Mouse (Mus musculus): ENCODE results near the gene Igfbp6. TPM values are rescaled to one million over a fixed set of nuclear protein-coding genes. Genes with fewer than 3 reads are reported as not detected.

The Igfbp6 gene
- polyA plus RNA-seq, 2 experiments = 0.66 to 0.95 TPM

DNA sequence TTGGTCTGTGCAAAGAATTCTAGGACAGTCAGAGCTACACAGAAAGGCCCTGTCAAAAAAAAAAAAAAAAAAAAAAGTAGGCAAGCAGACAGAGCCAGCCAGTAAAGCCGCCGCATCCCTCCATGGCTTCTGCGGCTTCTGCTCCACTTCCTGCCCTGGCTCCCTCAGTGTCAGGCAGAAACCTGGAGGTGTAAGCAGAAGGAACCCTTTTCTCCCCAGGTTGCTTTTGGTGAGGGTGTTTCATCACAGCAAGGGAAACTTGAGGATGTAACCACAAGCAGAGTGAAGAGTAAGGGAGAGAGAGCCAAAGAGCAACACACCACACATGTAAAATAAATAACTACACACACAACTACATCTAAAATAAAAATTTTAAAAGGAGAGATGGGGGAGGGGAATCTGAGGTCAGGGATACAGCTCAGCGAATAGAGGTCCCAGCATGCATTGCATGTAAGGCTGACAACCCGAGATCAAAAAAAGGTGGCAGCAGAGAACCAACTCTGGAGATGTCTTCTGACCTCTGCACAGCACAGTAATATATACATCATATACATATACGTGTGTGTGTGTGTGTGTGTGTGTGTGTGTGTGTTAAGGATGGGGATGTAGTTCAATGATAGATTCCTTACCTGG lies 21.4 kb downstream of the Igfbp6 start:
- ATAC-seq (ENCODE audit: insufficient read depth) (no peak), DNase-seq (ENCODE audit: low read depth in 3 of 3, low spot score in 3 of 3) (no peak)
- Histone ChIP-seq H3K36me3 (replicated peaks; ENCODE audit: control insufficient read depth, insufficient read depth, low read depth) (no peaks in the 10 kb centered on the region), H3K4me3 (ENCODE audit: insufficient read depth in 1 of 2, low read depth in 2 of 2, low read length in 2 of 2) (no peak overlapping the region), H3K27me3 (ENCODE audit: control insufficient read depth, insufficient read depth, low read length) (no peaks in the 10 kb centered on the region), H3K4me2 (ENCODE audit: low read depth) (no peak overlapping the region), H3K4me1 (replicated peaks; ENCODE audit: control insufficient read depth in 2 of 2, insufficient read depth in 2 of 2, low read length in 1 of 2) (no peaks in the 10 kb centered on the region), H3K27ac (no peak overlapping the region), H3K9me3 (ENCODE audit: control insufficient read depth, low read length) (no peaks in the 10 kb centered on the region), H3K9ac (replicated peaks) (no peak overlapping the region)
- TF ChIP-seq CTCF (IDR thresholded peaks at IDR 0.05; ENCODE audit: low read depth) (no peak), EP300 (IDR thresholded peaks at IDR 0.05; ENCODE audit: low read depth) (no peak)
- 12% methylated on average over 6 of the region's 6 CpGs for WGBS (ENCODE audit: insufficient replicate concordance)

DNA sequence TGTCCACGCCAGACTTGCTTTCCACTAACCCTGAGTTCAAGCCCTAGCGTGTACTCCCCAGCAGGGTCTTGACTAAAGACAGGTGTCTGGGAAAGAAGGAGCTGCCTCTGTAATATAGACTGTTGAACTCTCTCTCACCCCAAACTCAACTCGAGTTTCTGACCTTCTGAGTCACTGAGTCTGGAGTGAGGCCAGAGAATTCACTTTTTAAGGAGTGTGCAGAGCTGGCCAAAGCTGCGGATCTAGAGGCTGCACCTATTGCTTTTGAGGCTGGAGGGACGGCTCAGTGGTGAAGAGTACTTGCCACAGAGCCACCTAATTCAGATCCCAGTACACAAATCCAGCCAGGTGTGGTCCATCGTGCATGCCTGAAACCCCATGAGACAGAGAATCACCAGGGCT lies 23.5 kb downstream of the Igfbp6 start:
- Histone ChIP-seq H3K27me3 (ENCODE audit: control insufficient read depth, insufficient read depth, low read length) (no peaks in the 10 kb centered on the region), H3K9me3 (ENCODE audit: control insufficient read depth, low read length) (no peaks in the 10 kb centered on the region), H3K4me1 (replicated peaks; ENCODE audit: control insufficient read depth in 2 of 2, insufficient read depth in 2 of 2, low read length in 1 of 2) (no peaks in the 10 kb centered on the region), H3K36me3 (replicated peaks; ENCODE audit: control insufficient read depth, insufficient read depth, low read depth) (no peaks in the 10 kb centered on the region), H3K9ac (replicated peaks) (no peak overlapping the region), H3K27ac (no peak overlapping the region), H3K4me3 (ENCODE audit: insufficient read depth in 1 of 2, low read depth in 2 of 2, low read length in 2 of 2) (no peak overlapping the region), H3K4me2 (ENCODE audit: low read depth) (no peak overlapping the region)
- DNase-seq (ENCODE audit: low read depth in 3 of 3, low spot score in 3 of 3) (no peak), ATAC-seq (ENCODE audit: insufficient read depth) (no peak)
- TF ChIP-seq CTCF (IDR thresholded peaks at IDR 0.05; ENCODE audit: low read depth) (no peak), EP300 (IDR thresholded peaks at IDR 0.05; ENCODE audit: low read depth) (no peak)
- WGBS (ENCODE audit: insufficient replicate concordance) = 53% methylated on average over 6 of the region's 6 CpGs

DNA sequence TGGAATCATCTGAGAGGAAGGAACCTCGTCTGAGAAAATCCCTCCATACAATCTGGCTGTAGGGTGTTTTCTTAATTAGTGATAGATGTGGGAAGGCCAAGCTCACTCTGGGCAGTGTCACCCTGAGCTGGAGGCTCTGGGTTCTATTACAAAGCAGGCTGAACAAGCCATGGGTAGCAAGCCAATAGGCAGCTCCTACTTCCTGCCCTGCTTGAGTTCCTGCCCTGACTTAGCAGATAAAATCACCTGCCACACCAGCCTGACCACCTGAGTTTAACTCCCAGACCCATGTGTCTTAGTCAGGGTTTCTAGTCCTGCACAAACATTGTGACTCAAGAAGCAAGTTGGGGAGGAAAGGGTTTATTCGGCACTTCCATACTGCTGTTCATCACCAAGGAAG lies 24.9 kb downstream of the Igfbp6 start:
- WGBS (ENCODE audit: insufficient replicate concordance) = 33% methylated on average over 2 of the region's 2 CpGs
- no peak for TF ChIP-seq EP300 (IDR thresholded peaks at IDR 0.05; ENCODE audit: low read depth)
- TF ChIP-seq CTCF (IDR thresholded peaks at IDR 0.05; ENCODE audit: low read depth) = no peak
- no peak overlapping the region for H3K27ac ChIP-seq
- DNase-seq (ENCODE audit: low read depth in 3 of 3, low spot score in 3 of 3) (no peak), ATAC-seq (ENCODE audit: insufficient read depth) (no peak)
- H3K4me3 ChIP-seq (ENCODE audit: insufficient read depth in 1 of 2, low read depth in 2 of 2, low read length in 2 of 2) = no peak overlapping the region
- H3K9ac ChIP-seq (replicated peaks) = no peak overlapping the region
- H3K27me3 ChIP-seq (ENCODE audit: control insufficient read depth, insufficient read depth, low read length) = no peaks in the 10 kb centered on the region
- no peaks in the 10 kb centered on the region for H3K36me3 ChIP-seq (replicated peaks; ENCODE audit: control insufficient read depth, insufficient read depth, low read depth)
- H3K9me3 ChIP-seq (ENCODE audit: control insufficient read depth, low read length) = no peaks in the 10 kb centered on the region
- no peaks in the 10 kb centered on the region for H3K4me1 ChIP-seq (replicated peaks; ENCODE audit: control insufficient read depth in 2 of 2, insufficient read depth in 2 of 2, low read length in 1 of 2)
- H3K4me2 ChIP-seq (ENCODE audit: low read depth) = no peak overlapping the region

DNA sequence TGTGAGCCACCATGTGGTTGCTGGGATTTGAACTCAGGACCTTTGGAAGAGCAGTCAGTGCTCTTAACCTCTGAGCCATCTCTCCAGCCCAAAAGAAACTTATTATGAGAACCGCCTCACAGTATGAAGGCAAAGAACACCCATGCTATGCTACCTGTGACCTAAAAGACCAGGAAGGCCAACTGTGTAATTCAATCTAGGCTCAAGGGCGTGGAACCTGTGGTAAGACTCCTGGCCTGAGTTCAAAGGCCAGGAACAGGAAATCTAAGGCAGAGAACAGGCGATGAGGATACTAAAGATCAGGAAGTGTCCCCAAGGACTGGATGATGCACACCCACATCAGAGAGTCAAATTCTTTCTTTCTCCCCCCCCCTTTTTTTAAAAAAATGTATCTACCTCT lies 29.4 kb downstream of the Igfbp6 start:
- Histone ChIP-seq H3K4me2 (ENCODE audit: low read depth) (no peak overlapping the region), H3K4me3 (ENCODE audit: insufficient read depth in 1 of 2, low read depth in 2 of 2, low read length in 2 of 2) (no peak overlapping the region), H3K9ac (replicated peaks) (no peak overlapping the region), H3K9me3 (ENCODE audit: control insufficient read depth, low read length) (no peaks in the 10 kb centered on the region), H3K27ac (no peak overlapping the region), H3K4me1 (replicated peaks; ENCODE audit: control insufficient read depth in 2 of 2, insufficient read depth in 2 of 2, low read length in 1 of 2) (peaks cover 0 to 8% of the 10 kb centered on the region in 2 experiments; a peak in 1 of 4 replicates), H3K36me3 (replicated peaks; ENCODE audit: control insufficient read depth, insufficient read depth, low read depth) (no peaks in the 10 kb centered on the region), H3K27me3 (ENCODE audit: control insufficient read depth, insufficient read depth, low read length) (no peaks in the 10 kb centered on the region)
- TF ChIP-seq CTCF (IDR thresholded peaks at IDR 0.05; ENCODE audit: low read depth) (no peak), EP300 (IDR thresholded peaks at IDR 0.05; ENCODE audit: low read depth) (no peak)
- ATAC-seq (ENCODE audit: insufficient read depth) (no peak), DNase-seq (ENCODE audit: low read depth in 3 of 3, low spot score in 3 of 3) (no peak)
- WGBS (ENCODE audit: insufficient replicate concordance) = 51% methylated on average over 3 of the region's 3 CpGs

DNA sequence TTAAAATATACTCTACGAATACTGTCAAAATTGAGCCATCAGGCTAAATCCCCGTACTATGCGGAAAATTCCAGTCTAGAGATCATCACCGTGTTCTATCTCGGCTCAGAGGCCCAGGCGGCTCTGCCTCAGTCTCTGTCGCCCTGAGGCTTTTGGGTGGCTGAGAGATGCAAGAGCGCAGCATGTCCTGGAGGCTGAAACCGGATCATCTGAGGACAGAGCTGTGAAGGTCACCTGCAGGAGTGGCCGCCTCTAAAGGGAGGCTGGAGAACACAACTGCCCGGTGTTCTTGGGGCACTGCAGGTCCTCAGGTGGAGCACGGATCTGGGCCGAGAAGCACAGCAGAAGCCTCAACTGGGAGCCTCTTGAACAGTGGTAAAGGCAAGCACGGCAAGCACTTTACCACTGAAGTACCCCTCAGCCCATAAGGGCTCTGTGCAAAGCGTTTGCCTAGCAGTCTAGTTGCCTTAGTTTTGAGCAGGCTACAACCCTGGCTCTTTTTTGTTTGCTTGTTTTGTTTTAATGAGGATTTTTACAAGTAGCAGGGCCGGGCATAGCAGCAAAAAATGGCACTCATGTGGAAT lies 31.7 kb downstream of the Igfbp6 start:
- ATAC-seq (ENCODE audit: insufficient read depth) = no peak
- no peak for DNase-seq (ENCODE audit: low read depth in 3 of 3, low spot score in 3 of 3)
- Histone ChIP-seq H3K9me3 (ENCODE audit: control insufficient read depth, low read length) (no peaks in the 10 kb centered on the region), H3K27me3 (ENCODE audit: control insufficient read depth, insufficient read depth, low read length) (no peaks in the 10 kb centered on the region), H3K36me3 (replicated peaks; ENCODE audit: control insufficient read depth, insufficient read depth, low read depth) (no peaks in the 10 kb centered on the region), H3K9ac (replicated peaks) (no peak overlapping the region), H3K4me2 (ENCODE audit: low read depth) (no peak overlapping the region), H3K4me3 (ENCODE audit: insufficient read depth in 1 of 2, low read depth in 2 of 2, low read length in 2 of 2) (no peak overlapping the region), H3K27ac (no peak overlapping the region), H3K4me1 (replicated peaks; ENCODE audit: control insufficient read depth in 2 of 2, insufficient read depth in 2 of 2, low read length in 1 of 2) (peaks cover 0 to 8% of the 10 kb centered on the region in 2 experiments; a peak in 1 of 4 replicates)
- WGBS (ENCODE audit: insufficient replicate concordance) = 75% methylated on average over 16 of the region's 16 CpGs
- TF ChIP-seq CTCF (IDR thresholded peaks at IDR 0.05; ENCODE audit: low read depth) (no peak), EP300 (IDR thresholded peaks at IDR 0.05; ENCODE audit: low read depth) (no peak)

Data from liver, embryonic 14.5 days (tissue).